Mouse (Mus musculus) spleen, adult 2 months (tissue): ENCODE results near the gene Gfra4. TPM values are rescaled to one million over a fixed set of nuclear protein-coding genes. Genes with fewer than 3 reads are reported as not detected.

Experiments used
- DNase-seq, 2 experiments: peaks; one replicate each; pipeline versions ENCODE4 v3.0.0 to v3.0.0-alpha.2; 2012 to 2021; ENCODE audit warnings: low spot score in 2 of 2, low read depth in 1 of 2
- H3K27ac ChIP-seq: fragments of 200-500 bp; 2 replicates; pipeline ENCODE4 v1.5.1; 2012; ENCODE audit warnings: low read length, inconsistent platforms; ENCODE audit not compliant: insufficient read depth
- H3K27me3 ChIP-seq: fragments of 200-500 bp; 2 replicates; pipeline ENCODE4 v1.6.1; 2012; ENCODE audit warnings: mild to moderate bottlenecking, moderate library complexity, low read length, inconsistent platforms; ENCODE audit not compliant: control insufficient read depth, insufficient read depth
- H3K36me3 ChIP-seq: fragments of 200-500 bp; 2 replicates; pipeline ENCODE4 v1.6.1; 2012; ENCODE audit warnings: mild to moderate bottlenecking, low read length, inconsistent platforms; ENCODE audit not compliant: control insufficient read depth, insufficient read depth
- H3K4me1 ChIP-seq: fragments of 200-500 bp; 2 replicates; pipeline ENCODE4 v1.6.1; 2011; ENCODE audit warnings: inconsistent platforms; ENCODE audit not compliant: control insufficient read depth, insufficient read depth, insufficient read length
- H3K4me3 ChIP-seq: fragments of 200-500 bp; 2 replicates; pipeline ENCODE4 v1.5.1; 2011; ENCODE audit warnings: mild to moderate bottlenecking, inconsistent platforms; ENCODE audit not compliant: insufficient read depth, insufficient read length; ENCODE audit errors: extremely low read depth
- CTCF ChIP-seq: fragments of 200-500 bp; IDR thresholded peaks from 2 replicates; pipeline ENCODE4 v1.5.1; 2011; ENCODE audit warnings: mild to moderate bottlenecking, inconsistent platforms; ENCODE audit not compliant: insufficient read depth, insufficient read length, insufficient replicate concordance; ENCODE audit errors: extremely low read depth
- POLR2A ChIP-seq: fragments of 200-500 bp; IDR thresholded peaks from 2 replicates; pipeline ENCODE4 v1.6.1; 2011; ENCODE audit warnings: low read depth, low read length, inconsistent platforms
- WGBS: fragments of 180-500 bp; shearing (Covaris S2); methylation state at CpG from one replicate; pipeline ENCODE4 v1.1.7; 2018; 5-methylcytosine and 5-hydroxymethylcytosine counted together
- polyA plus RNA-seq: library from polyadenylated mRNA; depleted of rRNA; stranded (reverse); fragments of >200 nt; gene quantifications from 2 replicates; pipeline ENCODE4 v1.2.3, GENCODE M21; 2012; rRNA removed

Gene Gfra4
- polyA plus RNA-seq = 3.2 and 4.3 TPM in 2 replicates

GRCm38 (mm10) chr2:131042988-131043387 lies at the start of gene Gfra4:
Gene Gfra4, minus strand, starts transcription at chr2:131043088.
- DNase-seq = no peak
- WGBS = 81% methylated on average over 2 of the region's 2 CpGs
- TF ChIP-seq CTCF (no peak), POLR2A (no peak)
- Histone ChIP-seq H3K4me1 (no peaks in the 10 kb centered on the region; the same call in 1 of the 2 replicates), H3K36me3 (no peaks in the 10 kb centered on the region), H3K27me3 (no peaks in the 10 kb centered on the region; the same call in 1 of the 2 replicates), H3K27ac (no peak within 1 kb of the TSS), H3K4me3 (no peak within 1 kb of the TSS)

GRCm38 (mm10) chr2:131090852-131091251 lies 48.0 kb upstream of the Gfra4 start:
- TF ChIP-seq POLR2A (no peak), CTCF (no peak)
- no peaks in the 10 kb centered on the region; the same call in 1 of the 2 replicates for H3K4me1 ChIP-seq
- no peak overlapping the region for H3K4me3 ChIP-seq
- H3K27me3 ChIP-seq = no peaks in the 10 kb centered on the region
- DNase-seq = no peak
- no peaks in the 10 kb centered on the region for H3K36me3 ChIP-seq
- 79% methylated on average over 3 of the region's 3 CpGs for whole genome bisulfite sequencing
- H3K27ac ChIP-seq = no peak overlapping the region

DNA sequence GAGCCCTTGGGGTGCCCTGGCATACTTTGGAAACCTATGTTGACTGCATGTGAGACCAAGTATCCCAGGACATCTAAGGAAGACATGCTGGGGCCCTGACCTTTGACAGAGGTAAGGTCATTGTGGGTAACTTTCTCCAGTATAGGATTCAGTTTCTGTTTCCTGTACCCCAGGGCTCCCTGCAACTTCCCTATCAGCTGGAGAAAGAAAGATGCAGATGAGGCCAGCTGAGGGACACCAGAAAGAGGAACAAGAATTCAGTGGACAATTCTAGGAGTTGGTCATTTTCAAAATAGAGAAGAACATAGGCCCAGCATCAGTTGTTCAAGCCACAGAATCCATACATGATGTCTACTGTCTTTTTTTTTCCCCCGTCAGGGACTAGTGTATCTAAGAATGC lies 46.7 kb upstream of the Gfra4 start:
- Histone ChIP-seq H3K27ac (no peak overlapping the region), H3K36me3 (no peaks in the 10 kb centered on the region), H3K4me1 (no peaks in the 10 kb centered on the region; the same call in 1 of the 2 replicates), H3K4me3 (no peak overlapping the region), H3K27me3 (no peaks in the 10 kb centered on the region)
- DNase-seq = no peak
- 73% methylated on average over 1 of the region's 1 CpGs for WGBS
- TF ChIP-seq CTCF = no peak
- TF ChIP-seq POLR2A = no peak

- 82% methylated on average over 4 of the region's 4 CpGs for WGBS
- H3K4me3 ChIP-seq = no peak overlapping the region
- no peak overlapping the region for H3K27ac ChIP-seq
- no peak for TF ChIP-seq POLR2A
- TF ChIP-seq CTCF = no peak
- no peaks in the 10 kb centered on the region for H3K36me3 ChIP-seq
- H3K4me1 ChIP-seq = no peaks in the 10 kb centered on the region; the same call in 1 of the 2 replicates
- H3K27me3 ChIP-seq = no peaks in the 10 kb centered on the region
- DNase-seq = no peak
Observed at GRCm38 (mm10) chr2:131088581-131088980, 45.7 kb upstream of the Gfra4 start.

DNA sequence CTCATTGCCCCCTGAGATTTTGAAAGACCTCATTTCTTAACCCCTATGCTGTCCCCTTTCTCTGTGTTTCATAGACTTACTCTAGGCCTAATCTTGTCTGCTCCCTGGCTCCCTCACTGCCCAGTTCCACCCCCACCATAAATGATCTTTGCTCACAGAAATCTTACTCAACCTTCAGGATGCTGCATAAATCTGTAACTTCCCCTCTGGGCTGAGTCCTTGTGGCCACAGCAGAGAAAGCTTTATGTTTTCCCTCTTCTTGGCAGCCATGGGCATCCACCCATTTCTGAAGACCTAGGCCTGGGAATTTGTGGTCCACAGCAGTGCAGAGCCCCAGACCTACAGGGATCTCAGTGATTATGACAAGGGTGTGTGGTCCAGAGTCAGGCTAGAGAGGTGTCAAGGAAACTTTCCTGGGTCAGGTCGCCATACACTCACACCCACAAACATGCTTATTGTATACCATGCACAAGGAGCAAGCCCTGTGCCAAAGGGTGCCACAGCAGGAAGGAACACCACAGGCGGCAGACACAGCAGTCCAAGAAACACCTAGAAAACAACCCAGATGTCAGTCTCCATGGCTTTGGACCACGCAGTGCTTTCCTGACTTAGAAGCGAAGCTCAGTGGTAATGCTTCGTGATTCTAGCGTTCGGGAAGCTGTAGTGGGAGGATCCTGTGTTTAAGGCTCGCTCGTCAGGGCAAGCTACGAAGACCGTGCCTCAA lies 43.9 kb upstream of the Gfra4 start, which contains the start of gene Siglec1:
TSS of gene Siglec1 (minus strand) at position 99 of the 724 bp plus-strand sequence.
- DNase-seq = no peak
- no peak for TF ChIP-seq CTCF
- no peak for TF ChIP-seq POLR2A

GRCm38 (mm10) chr2:131084206-131084605 lies 41.3 kb upstream of the Gfra4 start:
- 88% methylated on average over 4 of the region's 4 CpGs for WGBS
- Histone ChIP-seq H3K27ac (no peak overlapping the region), H3K27me3 (no peaks in the 10 kb centered on the region), H3K36me3 (no peaks in the 10 kb centered on the region), H3K4me3 (no peak overlapping the region), H3K4me1 (no peaks in the 10 kb centered on the region; the same call in 1 of the 2 replicates)
- TF ChIP-seq POLR2A (no peak), CTCF (no peak)
- DNase-seq = no peak

More for the DNA sequence above, 43.9 kb upstream of the Gfra4 start, which contains the start of gene Siglec1:
- Histone ChIP-seq H3K36me3 (no peaks in the 10 kb centered on the region), H3K27ac (peak within 1 kb of the TSS; percentile 16; the same call in 1 of the 2 replicates), H3K27me3 (no peaks in the 10 kb centered on the region), H3K4me3 (no peak within 1 kb of the TSS), H3K4me1 (no peaks in the 10 kb centered on the region; the same call in 1 of the 2 replicates)
- 45% methylated on average over 11 of the region's 11 CpGs for WGBS

GRCm38 (mm10) chr2:131080507-131080906 lies 37.6 kb upstream of the Gfra4 start:
- Histone ChIP-seq H3K4me1 (no peaks in the 10 kb centered on the region), H3K27ac (no peak overlapping the region), H3K36me3 (no peaks in the 10 kb centered on the region), H3K27me3 (no peaks in the 10 kb centered on the region), H3K4me3 (no peak overlapping the region)
- WGBS = 35% methylated on average over 5 of the region's 5 CpGs
- TF ChIP-seq POLR2A = no peak
- no peak for TF ChIP-seq CTCF
- no peak for DNase-seq
